Mouse (Mus musculus) G1E (cell line): ENCODE data around the gene Ankfn1.

ENCODE experiments used
- GATA1 ChIP-seq: IDR thresholded peaks from 2 replicates; pipeline ENCODE4 v1.6.1; 2012; ENCODE audit warnings: borderline replicate concordance, low read length, inconsistent platforms, mixed read lengths
- GATA2 ChIP-seq: IDR thresholded peaks from 2 replicates; pipeline ENCODE4 v1.6.1; 2012; ENCODE audit warnings: low read depth, low read length, inconsistent platforms, borderline replicate concordance
- TAL1 ChIP-seq: conservative IDR thresholded peaks from 2 replicates; pipeline ENCODE4 v1.6.1; 2012; ENCODE audit warnings: low read depth, low read length, inconsistent platforms, mixed read lengths

DNA sequence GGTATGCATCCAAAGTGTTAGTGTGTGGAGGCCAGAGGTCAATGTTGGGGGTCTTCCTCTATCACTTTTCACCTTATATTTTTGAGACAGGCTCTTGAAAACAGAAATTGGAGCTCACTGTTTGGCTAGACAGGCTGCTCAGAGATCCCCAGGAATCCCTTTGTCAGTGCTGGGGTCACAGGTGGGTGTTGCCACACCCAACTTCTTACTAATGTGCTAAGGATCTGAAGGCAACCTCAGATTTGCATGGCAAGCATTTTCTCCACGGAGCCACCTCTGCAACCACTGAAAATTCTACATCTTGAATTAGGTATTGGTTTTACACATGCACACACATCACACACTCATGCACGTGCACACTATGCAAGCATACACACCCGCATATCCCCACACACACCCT is 226.5 kb downstream of the Ankfn1 start:
- no peak for TF ChIP-seq GATA2
- no peak for TF ChIP-seq TAL1
- TF ChIP-seq GATA1: no peak
